9 mouse cellular contexts compared by ENCODE assay signal in the genomic region with DNA sequence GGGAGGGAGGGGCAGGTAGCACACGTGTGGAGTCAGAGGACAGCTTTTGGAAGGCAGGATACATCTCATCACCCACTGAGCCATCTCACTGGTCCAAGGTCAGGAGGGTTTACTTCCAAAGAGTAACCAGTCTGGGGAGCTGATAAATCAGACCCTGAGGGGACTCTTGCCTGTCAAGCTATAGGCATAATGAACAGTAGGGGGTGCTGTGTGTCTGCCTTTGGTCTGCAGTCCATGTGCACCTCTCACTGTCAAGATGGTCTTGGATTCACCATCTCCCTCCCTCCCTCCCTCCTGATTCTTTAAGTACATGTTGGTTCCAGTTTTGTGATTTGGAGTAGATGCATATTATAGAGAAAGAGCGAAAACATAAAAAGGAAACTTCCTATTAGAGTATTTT. TPM values are rescaled to one million over a fixed set of nuclear protein-coding genes. Genes with fewer than 3 reads are reported as not detected.
A peak's percentile ranks its signal among the peaks of the same experiment; 100 is the strongest.
DNase-seq lines count a peak whose midpoint lies in the region; ATAC-seq lines count a peak whose summit lies in the region.
"Had no signal": no experiment of that assay in that cellular context is flagged by ENCODE, and none has a peak within 500 bp of the region (broad histone marks: within the 10 kb centered on the region; RNA-seq: fewer than 3 reads in every experiment).

No protein-coding gene starts in this region.

- peaks cover 78% of the 10 kb centered on the region for H3K36me3 ChIP-seq in embryonic facial prominence, embryonic 10.5 days (replicated peaks)

- H3K4me1 ChIP-seq in embryonic facial prominence, embryonic 10.5 days = no peaks in the 10 kb centered on the region
- H3K4me1 ChIP-seq: stomach, embryonic 15.5 days had no signal

- WGBS in embryonic facial prominence, embryonic 10.5 days = 62% methylated on average over 2 of the region's 2 CpGs

- no peak overlapping the region for H3K27ac ChIP-seq in embryonic facial prominence, embryonic 10.5 days (replicated peaks)
- H3K27ac ChIP-seq: stomach, embryonic 15.5 days had no signal

- DNase-seq in cerebellum, adult 18-20 months = peak; percentile 42 to 48
- DNase-seq in cerebellum, postnatal 4 days (ENCODE audit: low spot score in 2 of 2) = no peak
- peak; percentile 47 for DNase-seq in right cerebral cortex, postnatal 14 days
- no peak for DNase-seq in right cerebral cortex, postnatal 25 days
- peak; percentile 30 for DNase-seq in embryonic facial prominence, embryonic 10.5 days (ENCODE audit: low spot score)
- peak; percentile 67 to 72 for DNase-seq in kidney, postnatal 36 days

- no peaks in the 10 kb centered on the region for H3K27me3 ChIP-seq in embryonic facial prominence, embryonic 10.5 days (replicated peaks; ENCODE audit: low read depth, poor library complexity, severe bottlenecking)
- H3K27me3 ChIP-seq: stomach, embryonic 15.5 days had no signal

- ATAC-seq in megakaryocyte, adult 5-6 weeks (ENCODE audit: poor library complexity, severe bottlenecking) = peak; percentile 80
- no peak; the same call in 1 of the 2 replicates for ATAC-seq in frontal cortex, adult (ENCODE audit: low TSS enrichment)

- no peaks in the 10 kb centered on the region for H3K9me3 ChIP-seq in embryonic facial prominence, embryonic 10.5 days
- H3K9me3 ChIP-seq: stomach, embryonic 15.5 days had no signal

- no peak overlapping the region for H3K4me3 ChIP-seq in embryonic facial prominence, embryonic 10.5 days
- H3K4me3 ChIP-seq: stomach, embryonic 15.5 days had no signal

RNA-seq across cellular contexts. Expression of a gene that starts 25.7 kb away (rescaled TPM):
- 23.0 and 28.3 TPM in 2 replicates for polyA plus RNA-seq in embryonic facial prominence, embryonic 10.5 days (2016; fragmentation: Nextera tagmentation; extraction: Ambion mirVana)
- total RNA-seq in megakaryocyte, adult 5-6 weeks (2015) = 14.7 and 15.1 TPM in 2 replicates
- 10.6 and 14.2 TPM in 2 replicates for total RNA-seq in megakaryocyte, adult 5-6 weeks (2017)

RNA-seq across cellular contexts. Expression of a gene that starts 26.2 kb away (rescaled TPM):
- 40.1 and 41.2 TPM in 2 replicates for polyA plus RNA-seq in embryonic facial prominence, embryonic 10.5 days (2016; fragmentation: Nextera tagmentation; extraction: Ambion mirVana)
- total RNA-seq in megakaryocyte, adult 5-6 weeks (2015) = 13.1 and 14.3 TPM in 2 replicates
- total RNA-seq in megakaryocyte, adult 5-6 weeks (2017) = 13.4 and 15.1 TPM in 2 replicates

RNA-seq across cellular contexts. Expression of a gene that starts 32.9 kb away (rescaled TPM):
- polyA plus RNA-seq in embryonic facial prominence, embryonic 10.5 days (2016; fragmentation: Nextera tagmentation; extraction: Ambion mirVana) = 13.2 and 13.4 TPM in 2 replicates
- total RNA-seq in megakaryocyte, adult 5-6 weeks (2015) = 5.8 and 6.4 TPM in 2 replicates
- total RNA-seq in megakaryocyte, adult 5-6 weeks (2017) = 4.7 and 4.8 TPM in 2 replicates

RNA-seq across cellular contexts. Expression of a gene that starts 44.1 kb away (rescaled TPM):
- polyA plus RNA-seq in embryonic facial prominence, embryonic 10.5 days (2016; fragmentation: Nextera tagmentation; extraction: Ambion mirVana) = 162 and 178 TPM in 2 replicates
- total RNA-seq in megakaryocyte, adult 5-6 weeks (2015) = 17.8 and 18.7 TPM in 2 replicates
- 24.0 and 26.6 TPM in 2 replicates for total RNA-seq in megakaryocyte, adult 5-6 weeks (2017)

RNA-seq across cellular contexts. Expression of a gene that starts 48.8 kb away (rescaled TPM):
- polyA plus RNA-seq in embryonic facial prominence, embryonic 10.5 days (2016; fragmentation: Nextera tagmentation; extraction: Ambion mirVana) = 2.8 and 3.7 TPM in 2 replicates
- not detected in 2 replicates for total RNA-seq in megakaryocyte, adult 5-6 weeks (2015)
- total RNA-seq in megakaryocyte, adult 5-6 weeks (2017) = not detected in 2 replicates

Comparison
In these comparisons a context has a peak if more than half of its experiments do, and no peak if none do; other contexts are left out.
1. DNase-seq: peak in cerebellum, adult 18-20 months (2 of 2), right cerebral cortex, postnatal 14 days (single experiment), embryonic facial prominence, embryonic 10.5 days (single experiment) and kidney, postnatal 36 days (2 of 2); none in cerebellum, postnatal 4 days (0 of 2) and right cerebral cortex, postnatal 25 days (single experiment).